Mouse (Mus musculus) heart, adult 2 months (tissue): ENCODE measurements around the gene Trarg1. TPM values are rescaled to one million over a fixed set of nuclear protein-coding genes. Genes with fewer than 3 reads are reported as not detected.

Experiments used
- DNase-seq, 2 experiments: peaks; one replicate each; pipeline ENCODE4 v3.0.0; 2021
- H3K27ac ChIP-seq: fragments of 200-600 bp; 2 replicates; pipeline ENCODE4 v1.8.1; 2022
- H3K27me3 ChIP-seq: fragments of 200-500 bp; 2 replicates; pipeline ENCODE4 v1.6.1; 2012; ENCODE audit warnings: mild to moderate bottlenecking, low read length, inconsistent platforms, mixed read lengths; ENCODE audit not compliant: control insufficient read depth, insufficient read depth
- H3K36me3 ChIP-seq: fragments of 200-500 bp; 2 replicates; pipeline ENCODE4 v1.6.1; 2012; ENCODE audit warnings: low read length, inconsistent platforms; ENCODE audit not compliant: control insufficient read depth, insufficient read depth
- H3K4me1 ChIP-seq: fragments of 200-500 bp; 2 replicates; pipeline ENCODE4 v1.6.1; 2011; ENCODE audit warnings: low read length; ENCODE audit not compliant: control insufficient read depth, insufficient read depth
- H3K4me3 ChIP-seq: fragments of 200-600 bp; 2 replicates; pipeline ENCODE4 v1.8.1; 2022
- H3K79me2 ChIP-seq: fragments of 200-500 bp; replicated peaks from 2 replicates; pipeline ENCODE4 v1.6.1; 2012; ENCODE audit warnings: mild to moderate bottlenecking, inconsistent platforms, low read length, moderate library complexity, mixed read lengths; ENCODE audit not compliant: control insufficient read depth, insufficient read depth
- H3K9ac ChIP-seq: fragments of 200-500 bp; 2 replicates; pipeline ENCODE4 v1.6.1; 2012; ENCODE audit warnings: low read depth, mild to moderate bottlenecking, control low read depth, inconsistent platforms, low read length, mixed read lengths
- CTCF ChIP-seq: fragments of 200-600 bp; IDR thresholded peaks from 2 replicates; pipeline ENCODE4 v1.8.1; 2022; ENCODE audit warnings: antibody characterized with exemption, mild to moderate bottlenecking, moderate library complexity
- EP300 ChIP-seq: fragments of 200-500 bp; IDR thresholded peaks from 2 replicates; pipeline ENCODE4 v1.6.1; 2011; ENCODE audit warnings: low read depth, low read length, control low read depth; ENCODE audit not compliant: insufficient read depth
- POLR2A ChIP-seq: fragments of 200-500 bp; IDR thresholded peaks from 2 replicates; pipeline ENCODE4 v1.6.1; 2011; ENCODE audit warnings: mild to moderate bottlenecking, low read depth, low read length, control low read depth; ENCODE audit not compliant: insufficient read depth
- WGBS: fragments of 180-500 bp; shearing (Covaris S2); methylation state at CpG from one replicate; pipeline ENCODE4 v1.1.7; 2018; 5-methylcytosine and 5-hydroxymethylcytosine counted together
- intact Hi-C: fragments of 180-260 bp; cut with DNase I; formaldehyde crosslinking; loops from one replicate; pipeline ENCODE4 v1.15.1; 2025
- polyA plus RNA-seq: library from polyadenylated mRNA; depleted of rRNA; stranded (reverse); fragments of >200 nt; gene quantifications from 2 replicates; pipeline ENCODE4 v1.2.3, GENCODE M21; 2012; rRNA removed
- total RNA-seq, 2 experiments: library from RNA; stranded (reverse); gene quantifications; 2 replicates each; pipeline ENCODE4 v1.2.3; 2021

Gene Trarg1
- total and polyA plus RNA-seq, 3 experiments = 3.5 to 4.7 (median 3.8) TPM

DNA sequence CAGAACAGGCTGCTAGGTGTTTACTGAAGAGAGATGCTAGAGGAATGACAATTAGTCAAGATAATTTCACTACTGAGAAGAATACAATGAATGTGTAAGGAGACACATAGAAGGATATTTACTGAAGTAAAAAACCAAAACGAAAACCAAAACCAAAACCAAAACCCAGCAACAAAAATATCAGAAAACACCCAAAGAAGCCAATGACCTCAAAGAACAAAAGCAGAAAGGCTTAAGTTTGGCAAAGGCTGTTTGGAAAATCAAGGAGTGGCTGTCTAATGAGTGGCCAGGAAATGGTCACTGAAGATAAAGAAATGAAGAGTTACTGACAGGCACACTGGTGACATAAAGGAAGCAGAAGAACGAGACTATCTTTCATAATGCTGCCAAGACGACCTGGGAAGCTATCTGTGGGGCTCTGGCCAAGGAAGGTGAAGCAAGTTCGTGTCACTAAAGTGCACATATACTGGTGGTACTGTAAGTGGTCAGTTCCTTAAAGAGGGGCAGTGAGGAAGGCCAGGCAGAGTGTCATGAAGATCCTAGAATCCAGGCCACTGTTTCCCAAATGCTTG lies 56.2 kb downstream of the Trarg1 start:
- Histone ChIP-seq H3K27ac (peak overlapping the region; percentile 36), H3K4me1 (peaks cover 7% of the 10 kb centered on the region), H3K9ac (no peak overlapping the region), H3K79me2 (peaks cover under 1% of the 10 kb centered on the region; the same call in 1 of the 2 replicates), H3K4me3 (no peak overlapping the region; the same call in 1 of the 2 replicates), H3K36me3 (peaks cover 14% of the 10 kb centered on the region), H3K27me3 (no peaks in the 10 kb centered on the region)
- intact Hi-C loops = no loop called here
- WGBS = 20% methylated on average over 4 of the region's 4 CpGs
- no peak for DNase-seq
- TF ChIP-seq CTCF (no peak), POLR2A (no peak), EP300 (no peak)

GRCm38 (mm10) chr11:76739125-76739524 lies 59.5 kb downstream of the Trarg1 start:
- Histone ChIP-seq H3K4me1 (peaks cover 8% of the 10 kb centered on the region), H3K27ac (no peak overlapping the region), H3K79me2 (peaks cover 2% of the 10 kb centered on the region; the same call in 1 of the 2 replicates), H3K4me3 (no peak overlapping the region), H3K27me3 (no peaks in the 10 kb centered on the region), H3K36me3 (peaks cover 14% of the 10 kb centered on the region; the same call in 1 of the 2 replicates), H3K9ac (no peak overlapping the region)
- no peak for TF ChIP-seq POLR2A
- TF ChIP-seq CTCF = peak; percentile 62
- WGBS = 77% methylated on average over 6 of the region's 6 CpGs
- peak in 1 of 2 experiments; percentile 16 for DNase-seq
- intact Hi-C loops = no loop called here

- H3K36me3 ChIP-seq = no peaks in the 10 kb centered on the region
- H3K27ac ChIP-seq = no peak overlapping the region
- H3K4me3 ChIP-seq = no peak overlapping the region
- H3K4me1 ChIP-seq = peaks cover 2% of the 10 kb centered on the region; the same call in 1 of the 2 replicates
- H3K9ac ChIP-seq = no peak overlapping the region
- no peaks in the 10 kb centered on the region for H3K27me3 ChIP-seq
- DNase-seq = no peak
- intact Hi-C loops = no loop called here
- 95% methylated on average over 7 of the region's 7 CpGs for WGBS
- H3K79me2 ChIP-seq = peaks cover 2% of the 10 kb centered on the region; the same call in 1 of the 2 replicates
- TF ChIP-seq POLR2A (no peak), CTCF (no peak), EP300 (no peak)
These were observed 62.9 kb downstream of the Trarg1 start for GRCm38 (mm10) chr11:76742511-76742910.

- no peak overlapping the region for H3K27ac ChIP-seq
- intact Hi-C loops = loop anchor here (2.0 kb wide), 1 partner anchor 68 kb away; no protein-coding TSS in a partner anchor
- WGBS = 34% methylated on average over 7 of the region's 7 CpGs
- H3K27me3 ChIP-seq = no peaks in the 10 kb centered on the region
- H3K36me3 ChIP-seq = no peaks in the 10 kb centered on the region
- TF ChIP-seq CTCF = peak; percentile 68
- no peak for TF ChIP-seq POLR2A
- TF ChIP-seq EP300 = peak; percentile 80
- H3K4me1 ChIP-seq = peaks cover 2% of the 10 kb centered on the region; the same call in 1 of the 2 replicates
- peaks cover 2% of the 10 kb centered on the region; the same call in 1 of the 2 replicates for H3K79me2 ChIP-seq
- H3K4me3 ChIP-seq = no peak overlapping the region
- no peak overlapping the region for H3K9ac ChIP-seq
- peak; percentile 50 to 66 for DNase-seq
These were observed 64.9 kb downstream of the Trarg1 start for GRCm38 (mm10) chr11:76744550-76744949.

DNA sequence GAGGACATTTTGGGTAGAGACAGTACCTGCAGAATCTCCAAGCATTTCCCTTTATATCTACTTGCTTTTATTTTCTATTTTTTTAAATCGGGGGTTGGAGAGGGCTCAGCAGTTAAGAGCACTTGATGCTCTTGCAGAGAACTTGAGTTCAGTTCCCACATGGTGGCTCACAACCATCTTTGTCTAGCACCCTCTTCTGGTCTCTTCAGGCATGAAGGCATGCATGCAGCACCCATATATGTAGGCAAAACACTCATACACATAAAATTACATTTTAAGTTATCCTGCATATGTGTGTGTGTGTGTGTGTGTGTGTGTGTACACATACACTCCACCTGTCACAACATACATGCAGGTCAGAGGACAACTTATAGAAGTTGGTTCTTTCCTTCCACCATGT lies 66.3 kb downstream of the Trarg1 start:
- TF ChIP-seq CTCF = peak; percentile 16; the same call in 1 of the 2 replicates
- TF ChIP-seq POLR2A = no peak
- no peak for TF ChIP-seq EP300
- no peak overlapping the region for H3K27ac ChIP-seq
- H3K4me3 ChIP-seq = no peak overlapping the region
- no peak overlapping the region for H3K9ac ChIP-seq
- intact Hi-C loops = loop anchor here (2.0 kb wide), 1 partner anchor 69 kb away; no protein-coding TSS in a partner anchor
- peaks cover 2% of the 10 kb centered on the region; the same call in 1 of the 2 replicates for H3K4me1 ChIP-seq
- no peaks in the 10 kb centered on the region for H3K27me3 ChIP-seq
- 97% methylated on average over 1 of the region's 1 CpGs for WGBS
- H3K36me3 ChIP-seq = peaks cover 3% of the 10 kb centered on the region; the same call in 1 of the 2 replicates
- H3K79me2 ChIP-seq = peaks cover under 1% of the 10 kb centered on the region; the same call in 1 of the 2 replicates
- DNase-seq = no peak

Other genes starting within 250 kb of the Trarg1 start
- 10 to 100 TPM; 23.4 to 32.2 TPM for gene Abr, start 57.5 kb upstream of the Trarg1 start, total RNA-seq
- gene Abr, start 57.5 kb upstream of the Trarg1 start, polyA plus RNA-seq = 26.6 and 37.5 TPM in 2 replicates
- gene Bhlha9, start 7.3 kb upstream of the Trarg1 start, total RNA-seq = not detected
- not detected in 2 replicates for gene Bhlha9, start 7.3 kb upstream of the Trarg1 start, polyA plus RNA-seq
- 10 to 100 TPM; 24.1 to 26.0 TPM for gene Gosr1, start 83.8 kb downstream of the Trarg1 start, total RNA-seq
- gene Gosr1, start 83.8 kb downstream of the Trarg1 start, polyA plus RNA-seq = 11.1 and 19.6 TPM in 2 replicates
- gene Cpd, start 167.2 kb downstream of the Trarg1 start, total RNA-seq = 10 to 100 TPM; 34.8 to 39.7 TPM
- gene Cpd, start 167.2 kb downstream of the Trarg1 start, polyA plus RNA-seq = 16.8 and 34.5 TPM in 2 replicates
- under 1 TPM; 0.47 to 0.57 TPM for gene Tmigd1, start 222.4 kb downstream of the Trarg1 start, total RNA-seq
- 0.16 and 0.20 TPM in 2 replicates for gene Tmigd1, start 222.4 kb downstream of the Trarg1 start, polyA plus RNA-seq
- 10 to 100 TPM; 27.6 to 32.7 TPM for gene Blmh, start 245.0 kb downstream of the Trarg1 start, total RNA-seq
- gene Blmh, start 245.0 kb downstream of the Trarg1 start, polyA plus RNA-seq = 12.9 and 18.4 TPM in 2 replicates